Mouse (Mus musculus): ENCODE results near the gene Car12.

DNA sequence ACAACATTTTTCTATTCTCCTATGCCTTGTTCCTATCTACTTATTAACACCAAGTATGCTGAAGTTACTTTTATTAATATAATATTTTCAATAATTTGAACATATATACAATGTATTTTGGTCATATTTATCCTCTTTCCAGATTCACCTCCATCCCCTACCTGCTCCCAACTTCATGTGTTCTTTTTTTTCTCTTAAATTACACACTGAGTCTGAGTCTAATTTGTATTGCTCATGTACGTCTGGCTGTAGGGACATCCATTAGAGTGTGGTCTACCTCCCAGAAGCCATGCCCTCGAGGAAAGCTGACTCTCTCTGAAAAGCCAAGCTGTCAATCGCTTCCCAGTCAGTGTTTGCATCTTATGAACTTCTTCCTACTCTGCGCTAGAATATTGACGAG lies 83.3 kb downstream of the Car12 start, which contains the start of gene Gm10647:
- TF ChIP-seq CTCF (IDR thresholded peaks at IDR 0.05; ENCODE audit: extremely low read depth, insufficient read depth, insufficient read length, insufficient replicate concordance) (no peak), POLR2A (IDR thresholded peaks at IDR 0.05; ENCODE audit: low read depth, low read length) (no peak)
